Mouse (Mus musculus) CH12.LX (cell line): ENCODE measurements at regions not wholly inside any gene's neighbourhood (a gene's known extent, or its start where the extent isn't known, plus 50 kb on each side); places are given as distances from the start of the nearest gene placed in this dataset.

Source experiments
- DNase-seq: peaks from one replicate; pipeline ENCODE4 v3.0.0-alpha.2; 2013; ENCODE audit errors: extremely low read depth
- H3K27ac ChIP-seq: 2 replicates; pipeline ENCODE4 v1.5.1; 2012; ENCODE audit warnings: low read depth, mild to moderate bottlenecking, control low read depth, moderate library complexity; ENCODE audit not compliant: insufficient read depth
- H3K27me3 ChIP-seq: replicated peaks from 2 replicates; pipeline ENCODE3; 2012; ENCODE audit warnings: inconsistent platforms
- H3K36me3 ChIP-seq, 2 experiments: replicated peaks in 1 of 2; 2 replicates each; pipeline versions ENCODE3 to v1.6.1; 2012; ENCODE audit warnings: inconsistent platforms in 1 of 2, low read length in 1 of 2, mild to moderate bottlenecking in 1 of 2, mixed read lengths in 1 of 2, moderate library complexity in 1 of 2; ENCODE audit not compliant: control insufficient read depth in 1 of 2, insufficient read depth in 1 of 2
- H3K4me1 ChIP-seq, 2 experiments: 2 replicates each; pipeline ENCODE4 v1.6.1; 2012; ENCODE audit warnings: inconsistent platforms in 1 of 2, moderate library complexity in 1 of 2; ENCODE audit not compliant: insufficient read depth in 2 of 2, control insufficient read depth in 1 of 2
- H3K4me2 ChIP-seq: 2 replicates; pipeline ENCODE4 v1.6.1; 2012; ENCODE audit warnings: low read depth, mild to moderate bottlenecking, control low read depth; ENCODE audit not compliant: poor library complexity, insufficient read depth, severe bottlenecking
- H3K4me3 ChIP-seq, 3 experiments: fragments of 150-350 bp in 1 of 3; sonication (generic) in 1 of 3; replicated peaks in 1 of 3; 2 replicates each; pipeline versions ENCODE3 to v1.5.1; 2011 to 2012; ENCODE audit warnings: low read depth in 2 of 3, low read length in 2 of 3, mild to moderate bottlenecking in 2 of 3, moderate library complexity in 2 of 3, control low read depth in 1 of 3, improper control_type of control experiment in 1 of 3, inconsistent platforms in 1 of 3, mixed read lengths in 1 of 3; ENCODE audit not compliant: poor library complexity in 1 of 3
- H3K79me2 ChIP-seq: replicated peaks from 2 replicates; pipeline ENCODE4 v1.6.1; 2012; ENCODE audit warnings: mild to moderate bottlenecking, moderate library complexity; ENCODE audit not compliant: control insufficient read depth, poor library complexity, insufficient read depth, severe bottlenecking; ENCODE audit errors: extremely low read depth
- H3K9ac ChIP-seq: 2 replicates; pipeline ENCODE4 v1.6.1; 2012; ENCODE audit warnings: low read depth, mild to moderate bottlenecking, control low read depth, moderate library complexity; ENCODE audit not compliant: insufficient read depth
- H3K9me3 ChIP-seq: replicated peaks from 2 replicates; pipeline ENCODE3; 2012; ENCODE audit warnings: low read length, inconsistent platforms, mixed read lengths
- BHLHE40 ChIP-seq: IDR thresholded peaks from 2 replicates; pipeline ENCODE4 v1.6.1; 2011; ENCODE audit warnings: mild to moderate bottlenecking, low read depth, low read length, improper control_type of control experiment
- CHD1 ChIP-seq: IDR thresholded peaks from 2 replicates; pipeline ENCODE4 v1.6.1; 2012; ENCODE audit warnings: low read depth, low read length, improper control_type of control experiment, inconsistent platforms
- CHD2 ChIP-seq: IDR thresholded peaks from 2 replicates; pipeline ENCODE4 v1.6.1; 2011; ENCODE audit warnings: low read length, improper control_type of control experiment
- CTCF ChIP-seq, 2 experiments: IDR thresholded peaks in 1 of 2; conservative IDR thresholded peaks in 1 of 2; 2 replicates each; pipeline ENCODE4 v1.5.1; 2011 to 2012; ENCODE audit warnings: low read depth in 2 of 2, low read length in 2 of 2, improper control_type of control experiment in 1 of 2, inconsistent platforms in 1 of 2, mild to moderate bottlenecking in 1 of 2, moderate library complexity in 1 of 2
- E2F4 ChIP-seq: IDR thresholded peaks from 2 replicates; pipeline ENCODE4 v1.6.1; 2011; ENCODE audit warnings: low read depth, low read length, improper control_type of control experiment; ENCODE audit not compliant: insufficient replicate concordance
- ELF1 ChIP-seq: IDR thresholded peaks from 2 replicates; pipeline ENCODE4 v1.6.1; 2014; ENCODE audit warnings: low read depth, mild to moderate bottlenecking, inconsistent platforms, low read length, improper control_type of control experiment
- EP300 ChIP-seq: IDR thresholded peaks from 2 replicates; pipeline ENCODE4 v1.6.1; 2011; ENCODE audit warnings: low read length, improper control_type of control experiment
- ETS1 ChIP-seq: conservative IDR thresholded peaks from 2 replicates; pipeline ENCODE4 v1.6.1; 2012; ENCODE audit warnings: low read depth, mild to moderate bottlenecking, inconsistent platforms, low read length, improper control_type of control experiment, moderate library complexity
- GABPA ChIP-seq: IDR thresholded peaks from 2 replicates; pipeline ENCODE4 v1.6.1; 2012; ENCODE audit warnings: low read depth, low read length, improper control_type of control experiment, inconsistent platforms; ENCODE audit not compliant: insufficient replicate concordance
- HCFC1 ChIP-seq: IDR thresholded peaks from 2 replicates; pipeline ENCODE4 v1.6.1; 2012; ENCODE audit warnings: low read depth, mild to moderate bottlenecking, inconsistent platforms, low read length, improper control_type of control experiment
- IRF4 ChIP-seq: IDR thresholded peaks from 2 replicates; pipeline ENCODE4 v1.6.1; 2014; ENCODE audit warnings: low read depth, mild to moderate bottlenecking, inconsistent platforms, low read length, improper control_type of control experiment
- JUN ChIP-seq: IDR thresholded peaks from 2 replicates; pipeline ENCODE4 v1.6.1; 2011; ENCODE audit warnings: low read depth, mild to moderate bottlenecking, low read length, improper control_type of control experiment, moderate library complexity; ENCODE audit not compliant: insufficient read depth
- JUND ChIP-seq: conservative IDR thresholded peaks from 2 replicates; pipeline ENCODE4 v1.6.1; 2011; ENCODE audit warnings: low read depth, low read length, improper control_type of control experiment
- KAT2A ChIP-seq: IDR thresholded peaks from 2 replicates; pipeline ENCODE4 v1.6.1; 2012; ENCODE audit warnings: low read length, improper control_type of control experiment, inconsistent platforms; ENCODE audit not compliant: insufficient replicate concordance
- MAFK ChIP-seq: IDR thresholded peaks from 2 replicates; pipeline ENCODE4 v1.6.1; 2011; ENCODE audit warnings: low read length, improper control_type of control experiment; ENCODE audit not compliant: insufficient replicate concordance
- MAX ChIP-seq: IDR thresholded peaks from 2 replicates; pipeline ENCODE4 v1.6.1; 2011; ENCODE audit warnings: low read length, improper control_type of control experiment
- MAZ ChIP-seq: IDR thresholded peaks from 2 replicates; pipeline ENCODE4 v1.6.1; 2012; ENCODE audit warnings: low read depth, mild to moderate bottlenecking, inconsistent platforms, low read length, improper control_type of control experiment, moderate library complexity
- MEF2A ChIP-seq: IDR thresholded peaks from 2 replicates; pipeline ENCODE4 v1.6.1; 2014; ENCODE audit warnings: low read depth, mild to moderate bottlenecking, inconsistent platforms, low read length, improper control_type of control experiment, borderline replicate concordance
- MXI1 ChIP-seq: IDR thresholded peaks from 2 replicates; pipeline ENCODE4 v1.6.1; 2011; ENCODE audit warnings: mild to moderate bottlenecking, low read depth, low read length, improper control_type of control experiment
- MYC ChIP-seq: IDR thresholded peaks from 2 replicates; pipeline ENCODE4 v1.6.1; 2011; ENCODE audit warnings: low read depth, mild to moderate bottlenecking, improper control_type of control experiment, low read length
- NELFE ChIP-seq: IDR thresholded peaks from 2 replicates; pipeline ENCODE4 v1.6.1; 2011; ENCODE audit warnings: low read depth, low read length, improper control_type of control experiment
- NRF1 ChIP-seq: IDR thresholded peaks from 2 replicates; pipeline ENCODE4 v1.6.1; 2014; ENCODE audit warnings: low read depth, mild to moderate bottlenecking, inconsistent platforms, low read length, improper control_type of control experiment, moderate library complexity
- PAX5 ChIP-seq: IDR thresholded peaks from 2 replicates; pipeline ENCODE4 v1.6.1; 2012; ENCODE audit warnings: low read length, inconsistent platforms, mixed read lengths
- POLR2A ChIP-seq: IDR thresholded peaks from 2 replicates; pipeline ENCODE4 v1.6.1; 2011; ENCODE audit warnings: low read depth, mild to moderate bottlenecking, improper control_type of control experiment, low read length
- POLR2AphosphoS2 ChIP-seq: IDR thresholded peaks from 2 replicates; pipeline ENCODE4 v1.6.1; 2011; ENCODE audit warnings: low read depth, low read length, improper control_type of control experiment
- RAD21 ChIP-seq: IDR thresholded peaks from 2 replicates; pipeline ENCODE4 v1.6.1; 2011; ENCODE audit warnings: low read depth, mild to moderate bottlenecking, low read length, improper control_type of control experiment, moderate library complexity
- RCOR1 ChIP-seq: conservative IDR thresholded peaks from 2 replicates; pipeline ENCODE4 v1.6.1; 2012; ENCODE audit warnings: low read depth, mild to moderate bottlenecking, inconsistent platforms, low read length, improper control_type of control experiment
- SIN3A ChIP-seq: IDR thresholded peaks from 2 replicates; pipeline ENCODE4 v1.6.1; 2012; ENCODE audit warnings: low read length, improper control_type of control experiment, inconsistent platforms
- SMC3 ChIP-seq: IDR thresholded peaks from 2 replicates; pipeline ENCODE4 v1.6.1; 2011; ENCODE audit warnings: low read depth, low read length, improper control_type of control experiment
- TBP ChIP-seq: conservative IDR thresholded peaks from 2 replicates; pipeline ENCODE4 v1.6.1; 2011; ENCODE audit warnings: low read depth, low read length, improper control_type of control experiment
- TCF12 ChIP-seq: IDR thresholded peaks from 2 replicates; pipeline ENCODE4 v1.6.1; 2014; ENCODE audit warnings: low read depth, mild to moderate bottlenecking, inconsistent platforms, low read length, improper control_type of control experiment
- UBTF ChIP-seq: IDR thresholded peaks from 2 replicates; pipeline ENCODE4 v1.6.1; 2012; ENCODE audit warnings: low read depth, mild to moderate bottlenecking, inconsistent platforms, low read length, improper control_type of control experiment, moderate library complexity
- USF1 ChIP-seq: IDR thresholded peaks from 2 replicates; pipeline ENCODE4 v1.6.1; 2014; ENCODE audit warnings: low read depth, mild to moderate bottlenecking, inconsistent platforms, low read length, improper control_type of control experiment
- USF2 ChIP-seq: conservative IDR thresholded peaks from 2 replicates; pipeline ENCODE4 v1.6.1; 2011; ENCODE audit warnings: low read depth, low read length, improper control_type of control experiment
- ZC3H11A ChIP-seq: IDR thresholded peaks from 2 replicates; pipeline ENCODE4 v1.6.1; 2012; ENCODE audit warnings: low read depth, mild to moderate bottlenecking, inconsistent platforms, low read length, improper control_type of control experiment
- ZKSCAN1 ChIP-seq: IDR thresholded peaks from 2 replicates; pipeline ENCODE4 v1.6.1; 2012; ENCODE audit warnings: low read depth, inconsistent platforms, low read length, improper control_type of control experiment, borderline replicate concordance
- ZMIZ1 ChIP-seq: IDR thresholded peaks from 2 replicates; pipeline ENCODE4 v1.6.1; 2012; ENCODE audit warnings: low read depth, mild to moderate bottlenecking, inconsistent platforms, low read length, improper control_type of control experiment
- ZNF384 ChIP-seq: IDR thresholded peaks from 2 replicates; pipeline ENCODE4 v1.6.1; 2012; ENCODE audit warnings: low read depth, low read length, improper control_type of control experiment, inconsistent platforms
- dilution Hi-C: fragments of 300-500 bp; cut with MboI; formaldehyde crosslinking; loops from 2 replicates; pipeline ENCODE4 v1.14.3; 2020; ENCODE audit warnings: low sequenced_read_pairs; ENCODE audit not compliant: extremely low pct_unique_long_range_greater_than_20kb, extremely low pct_ligation_motif_present
- in situ Hi-C: fragments of 300-500 bp; cut with MboI; formaldehyde crosslinking; loops from 3 replicates; pipeline ENCODE4 v1.14.3; 2019; ENCODE audit warnings: low sequenced_read_pairs, low pct_ligation_motif_present, low pct_unique_long_range_greater_than_20kb, mixed read lengths

DNA sequence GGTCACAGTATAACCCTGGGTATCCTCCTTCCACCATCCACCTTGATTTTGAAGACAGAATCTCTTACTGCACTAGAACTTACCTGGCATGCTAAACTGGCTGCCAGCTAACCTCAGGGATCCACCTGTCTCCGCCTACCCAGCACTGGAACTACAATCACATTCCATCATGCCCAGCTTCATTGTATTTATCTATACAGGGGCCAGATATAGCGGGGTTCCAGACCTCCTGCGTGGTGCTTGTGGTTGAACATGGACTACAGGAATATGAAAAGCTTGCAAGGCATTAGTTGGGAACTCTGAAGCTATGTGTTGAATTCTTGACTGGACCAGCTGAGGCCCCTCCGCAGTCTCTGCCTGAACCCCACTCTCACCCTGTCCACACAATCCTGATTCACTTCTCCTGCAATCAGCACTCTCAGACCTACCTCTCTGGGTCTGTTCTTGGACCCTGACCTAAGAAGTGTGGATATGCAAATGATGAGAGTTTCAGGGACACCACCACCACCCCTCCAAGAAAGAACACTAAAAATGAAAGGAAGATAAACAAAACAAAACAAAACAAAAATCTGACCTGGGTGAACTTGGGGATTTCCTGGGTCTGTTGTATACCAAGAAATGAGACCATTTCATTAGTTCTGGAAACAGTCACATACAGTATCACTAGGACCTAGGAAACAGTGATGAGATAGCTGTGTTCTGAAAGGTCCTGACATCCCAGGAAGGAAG, 216.4 kb upstream of the Hs6st1 start:
- DNase-seq: no peak
- Histone ChIP-seq H3K27ac (peak overlapping the region; percentile 49; the same call in 1 of the 2 replicates), H3K9me3 (no peaks in the 10 kb centered on the region), H3K4me3 (no peak overlapping the region), H3K27me3 (no peaks in the 10 kb centered on the region), H3K79me2 (no peaks in the 10 kb centered on the region), H3K36me3 (no peaks in the 10 kb centered on the region), H3K4me1 (peaks cover 42 to 61% of the 10 kb centered on the region in 2 experiments), H3K4me2 (no peak overlapping the region), H3K9ac (no peak overlapping the region)
- dilution Hi-C loops: no loop called here
- TF ChIP-seq NELFE (no peak), CHD2 (peak; percentile 50; the same call in 1 of the 2 replicates), PAX5 (no peak), CTCF (conservative IDR thresholded peaks at IDR 0.05 in 1 of 2, IDR thresholded peaks at IDR 0.05 in 1 of 2; ENCODE audit: low read depth in 2 of 2, low read length in 2 of 2) (no peak), SIN3A (no peak), RCOR1 (peak; percentile 64), MAZ (no peak), KAT2A (no peak), USF2 (no peak), POLR2AphosphoS2 (no peak), GABPA (no peak), ZC3H11A (no peak), ELF1 (no peak; the same call in 1 of the 2 replicates), SMC3 (no peak), RAD21 (no peak), POLR2A (no peak), HCFC1 (no peak), ZMIZ1 (no peak), E2F4 (no peak), TCF12 (no peak; the same call in 1 of the 2 replicates), NRF1 (no peak), BHLHE40 (peak; percentile 77), EP300 (peak; percentile 89), ETS1 (peak; percentile 75), MAFK (peak; percentile 64; the same call in 1 of the 2 replicates), MXI1 (no peak), MAX (no peak), CHD1 (no peak), ZKSCAN1 (no peak), JUND (peak; percentile 65), ZNF384 (no peak), MYC (no peak; the same call in 1 of the 2 replicates), USF1 (no peak), IRF4 (peak; percentile 91), JUN (peak; percentile 58), MEF2A (peak; percentile 67), TBP (no peak), UBTF (no peak)
- in situ Hi-C loops: loop anchor here (10.0 kb wide), 1 partner anchor 283 kb away; no protein-coding TSS in a partner anchor
